Mouse (Mus musculus) midbrain, embryonic 12.5 days (tissue): Measurements from ENCODE around the gene Snrnp200. TPM values are rescaled to one million over a fixed set of nuclear protein-coding genes. Genes with fewer than 3 reads are reported as not detected.
"Not testable (repeated sequence)": the region's sequence is repeated elsewhere in the genome, so short reads cannot be mapped to it uniquely, and the experiment has no call there.

Experiments used
- ATAC-seq: fragments of 200-750 bp; cut with Nextera tagmentation; 2 replicates; pipeline ENCODE4 v1.8.0; 2017; ENCODE audit warnings: low read depth, moderate TSS enrichment, moderate library complexity; ENCODE audit not compliant: low FRiP score
- H3K27ac ChIP-seq: fragments of 300-500 bp; sonication (generic); replicated peaks from 2 replicates; pipeline ENCODE4 v1.5.1; 2016; ENCODE audit warnings: mild to moderate bottlenecking
- H3K27me3 ChIP-seq: fragments of 300-500 bp; sonication (generic); 2 replicates; pipeline ENCODE4 v1.6.1; 2016; ENCODE audit warnings: mild to moderate bottlenecking
- H3K36me3 ChIP-seq: fragments of 300-500 bp; sonication (generic); 2 replicates; pipeline ENCODE4 v1.6.1; 2016
- H3K4me1 ChIP-seq: fragments of 300-500 bp; sonication (generic); 2 replicates; pipeline ENCODE4 v1.6.1; 2016
- H3K4me2 ChIP-seq: fragments of 300-500 bp; sonication (generic); replicated peaks from 2 replicates; pipeline ENCODE4 v1.6.1; 2016; ENCODE audit warnings: mild to moderate bottlenecking, moderate library complexity
- H3K4me3 ChIP-seq: fragments of 300-500 bp; sonication (generic); 2 replicates; pipeline ENCODE4 v1.5.1; 2016; ENCODE audit warnings: mild to moderate bottlenecking
- H3K9ac ChIP-seq: fragments of 300-500 bp; sonication (generic); replicated peaks from 2 replicates; pipeline ENCODE4 v1.6.1; 2016; ENCODE audit warnings: mild to moderate bottlenecking, moderate library complexity
- H3K9me3 ChIP-seq: fragments of 300-500 bp; sonication (generic); 2 replicates; pipeline ENCODE4 v1.6.1; 2016; ENCODE audit warnings: mild to moderate bottlenecking
- WGBS: fragments of 180-500 bp; shearing (Covaris S2); methylation state at CpG from one replicate; pipeline ENCODE4 v1.1.7; 2016; 5-methylcytosine and 5-hydroxymethylcytosine counted together
- polyA plus RNA-seq: library from polyadenylated mRNA; unstranded; fragments of >200 nt; fragmentation: Nextera tagmentation; extraction: Ambion mirVana; gene quantifications from 2 replicates; pipeline ENCODE4 v1.2.1, GENCODE M21; 2016

Snrnp200 gene
- polyA plus RNA-seq = 94.6 and 99.6 TPM in 2 replicates

DNA sequence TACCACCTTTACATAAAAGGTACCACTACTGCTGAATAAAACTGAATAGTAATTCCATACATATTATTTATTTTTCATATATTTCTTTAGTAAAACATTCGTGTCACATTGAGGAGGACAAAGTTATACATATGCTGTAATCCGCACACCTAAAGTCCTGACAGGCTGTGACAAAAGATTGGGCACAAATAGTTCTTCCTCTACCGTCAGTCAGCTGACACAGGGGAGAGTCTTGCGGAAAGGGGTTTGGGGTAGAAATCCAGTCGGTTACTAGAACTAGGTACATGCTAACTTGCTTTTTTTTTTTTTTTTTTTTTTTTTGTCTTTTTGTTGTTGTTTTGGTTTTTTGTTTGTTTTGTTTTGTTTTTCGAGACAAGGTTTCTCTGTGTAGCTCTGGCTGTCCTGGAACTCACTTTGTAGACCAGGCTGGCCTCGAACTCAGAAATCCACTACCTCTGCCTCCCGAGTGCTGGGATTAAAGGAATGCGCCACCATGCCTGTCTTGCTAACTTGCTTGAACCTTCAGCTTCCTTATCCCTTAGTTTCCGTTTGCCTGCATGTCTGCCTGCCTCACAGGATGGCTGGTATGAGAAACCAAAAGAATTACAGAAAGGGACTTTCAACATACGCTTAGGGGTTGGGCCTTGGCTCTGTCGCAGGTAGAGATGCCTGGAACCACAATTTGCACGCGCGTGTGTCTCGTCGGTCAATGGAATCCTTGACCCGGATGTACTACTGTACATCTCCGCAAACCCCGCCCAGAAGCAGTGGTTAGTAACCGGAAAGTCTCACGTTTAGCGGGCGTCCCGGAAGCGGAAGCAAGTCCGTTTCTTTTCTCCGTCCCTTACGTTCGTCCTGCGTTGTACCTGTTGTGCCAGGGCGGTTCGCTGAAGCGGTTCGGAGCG, at the start of gene Snrnp200, which contains the start of gene 1810024B03Rik:
Snrnp200 (plus strand) TSS at position 840 of the 905 bp plus-strand sequence.
1810024B03Rik (minus strand) TSS at position 734 of the 905 bp plus-strand sequence.
- Histone ChIP-seq H3K9ac (peak within 1 kb of the TSS; percentile 79), H3K4me1 (peaks cover 15% of the 10 kb centered on the region), H3K36me3 (peaks cover 26% of the 10 kb centered on the region), H3K9me3 (no peaks in the 10 kb centered on the region), H3K27me3 (no peaks in the 10 kb centered on the region), H3K27ac (peak within 1 kb of the TSS; percentile 58), H3K4me2 (peak within 1 kb of the TSS; percentile 86), H3K4me3 (peak within 1 kb of the TSS; percentile 87)
- 11% methylated on average over 36 of the region's 36 CpGs for WGBS
- ATAC-seq = peak; percentile 97

DNA sequence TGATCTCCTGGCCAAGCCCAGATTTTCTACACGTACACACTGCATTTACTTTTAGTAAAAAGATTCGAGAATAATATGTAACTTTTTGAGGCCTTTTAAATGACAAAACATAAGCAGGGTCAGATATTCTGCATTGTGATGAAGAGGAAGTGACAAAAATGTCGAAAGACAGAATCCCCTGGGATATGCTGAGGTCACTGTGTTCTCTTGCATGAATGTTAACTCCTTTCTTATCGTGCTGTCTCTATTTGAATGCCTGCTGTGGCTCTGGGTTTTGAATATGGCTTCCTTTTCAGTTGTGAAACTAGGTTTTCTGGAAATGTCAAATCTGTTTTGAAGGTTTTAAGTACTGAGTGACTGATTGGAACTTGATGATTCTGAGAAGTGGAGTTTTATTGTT, 42.5 kb upstream of the Snrnp200 start:
- H3K4me1 ChIP-seq = no peaks in the 10 kb centered on the region
- H3K4me2 ChIP-seq = no peak overlapping the region
- H3K9me3 ChIP-seq = no peaks in the 10 kb centered on the region
- H3K4me3 ChIP-seq = no peak overlapping the region
- no peak overlapping the region for H3K27ac ChIP-seq
- no peak for ATAC-seq
- no peaks in the 10 kb centered on the region; the same call in 1 of the 2 replicates for H3K27me3 ChIP-seq
- H3K36me3 ChIP-seq = no peaks in the 10 kb centered on the region
- WGBS = 67% methylated on average over 4 of the region's 4 CpGs
- H3K9ac ChIP-seq = no peak overlapping the region

DNA sequence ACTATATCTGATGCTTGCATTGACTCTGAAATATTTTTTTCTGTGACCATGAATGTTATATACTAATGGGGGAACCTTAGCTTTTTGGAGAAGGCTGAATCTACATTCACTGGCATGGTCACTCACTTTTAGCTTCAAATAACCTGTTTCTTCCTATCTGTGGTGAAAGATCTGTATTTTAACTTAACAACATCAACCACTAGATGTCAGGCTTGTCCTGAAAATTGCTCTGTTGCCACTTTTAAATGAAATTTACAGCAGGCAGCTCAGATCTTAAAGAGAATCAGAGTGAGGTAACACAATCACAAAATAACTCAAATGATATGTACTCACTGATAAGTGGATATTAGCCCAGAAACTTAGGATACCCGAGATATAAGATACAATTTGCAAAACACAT, 41.9 kb upstream of the Snrnp200 start:
- not testable (repeated sequence) for H3K27me3 ChIP-seq, ATAC-seq, H3K9me3 ChIP-seq, H3K9ac ChIP-seq, H3K4me1 ChIP-seq, H3K36me3 ChIP-seq, H3K4me3 ChIP-seq, H3K4me2 ChIP-seq, H3K27ac ChIP-seq
- 17% methylated on average over 1 of the region's 1 CpGs for WGBS

DNA sequence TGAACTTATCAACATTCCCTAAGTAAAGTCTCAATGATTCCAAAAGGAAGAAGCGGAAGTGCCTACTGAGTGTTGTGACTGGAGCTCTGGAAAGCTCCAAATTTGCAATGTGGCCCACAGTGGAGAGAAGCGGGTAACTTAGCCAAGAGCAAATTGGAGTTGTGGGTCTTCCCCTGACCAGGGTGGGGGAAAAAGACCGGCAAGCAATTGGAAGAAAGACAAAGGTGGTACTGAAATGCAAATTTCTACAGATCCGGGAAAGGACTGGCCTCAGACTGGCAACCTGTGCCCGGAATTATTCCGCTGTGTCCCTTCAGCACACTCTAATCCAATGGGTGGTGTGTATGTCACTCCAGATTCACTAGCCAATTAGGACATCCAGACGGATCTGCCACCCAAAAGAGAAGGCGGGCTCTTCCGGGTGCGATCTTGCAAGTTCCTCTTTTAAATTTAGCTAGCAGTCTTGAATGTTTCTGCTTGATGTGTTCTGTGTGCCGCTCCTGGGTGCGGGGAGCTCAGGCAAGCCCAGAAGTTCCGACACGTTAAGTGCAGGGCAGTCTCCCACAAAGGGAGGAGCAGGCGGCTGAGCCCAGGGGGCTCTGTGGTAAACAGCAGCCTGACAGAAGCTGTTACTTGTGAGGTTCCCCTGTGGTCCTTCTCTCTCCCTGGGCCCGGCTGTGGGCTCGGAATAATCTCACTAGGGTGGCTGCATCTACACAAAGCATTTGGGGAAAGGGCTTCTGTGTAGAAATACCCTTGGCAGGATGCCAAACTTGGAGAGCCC, 25.4 kb upstream of the Snrnp200 start:
- H3K27ac ChIP-seq = peak overlapping the region; percentile 88
- peak; percentile 100 for ATAC-seq
- H3K36me3 ChIP-seq = no peaks in the 10 kb centered on the region
- no peaks in the 10 kb centered on the region for H3K9me3 ChIP-seq
- WGBS = 3% methylated on average over 17 of the region's 17 CpGs
- peak overlapping the region; percentile 76 for H3K9ac ChIP-seq
- H3K4me3 ChIP-seq = peak overlapping the region; percentile 58
- H3K4me1 ChIP-seq = peaks cover 8% of the 10 kb centered on the region; the same call in 1 of the 2 replicates
- H3K27me3 ChIP-seq = peaks cover 8% of the 10 kb centered on the region; the same call in 1 of the 2 replicates
- H3K4me2 ChIP-seq = peak overlapping the region; percentile 73

DNA sequence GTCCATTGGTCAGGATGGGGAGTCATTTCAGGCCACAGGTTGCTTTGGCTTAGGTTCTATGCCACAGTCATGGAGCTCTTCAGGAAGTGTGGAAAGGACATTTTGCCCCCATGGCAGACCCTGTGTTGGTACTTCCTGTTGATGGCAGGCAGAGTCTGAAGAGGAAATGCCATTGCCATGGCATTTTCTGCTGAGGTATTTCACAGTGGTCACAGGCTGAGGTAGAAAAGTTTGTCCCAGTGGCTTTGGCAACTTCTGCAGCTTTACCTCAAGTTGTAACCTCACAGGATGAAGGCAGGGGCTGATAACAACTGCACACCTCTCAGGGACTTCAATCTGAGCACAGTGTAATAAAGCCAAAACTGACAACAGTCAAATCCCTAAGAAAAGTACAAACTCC, 18.6 kb upstream of the Snrnp200 start:
- ATAC-seq = no peak

DNA sequence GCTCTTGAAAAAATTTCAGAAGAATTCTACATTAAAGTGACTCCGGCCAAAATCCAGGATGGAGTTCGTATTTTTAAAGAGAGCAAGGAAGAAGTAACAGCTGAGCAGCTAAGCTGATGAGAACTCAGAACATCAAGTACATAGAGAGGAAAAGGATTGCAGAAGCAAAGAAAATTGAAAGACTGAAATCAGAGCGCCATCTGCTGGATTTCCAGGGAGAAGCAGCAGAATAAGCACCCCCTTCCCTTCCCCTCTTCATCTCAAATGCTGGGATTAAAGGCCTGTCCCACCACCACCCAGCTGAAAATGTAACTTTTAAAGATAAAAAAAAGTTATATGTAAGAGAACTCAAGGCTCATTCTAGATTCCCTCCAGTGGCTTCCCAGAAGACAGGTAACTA, 3.3 kb upstream of the Snrnp200 start:
- no peak for ATAC-seq
- Histone ChIP-seq H3K9ac (no peak overlapping the region), H3K36me3 (peaks cover 13% of the 10 kb centered on the region), H3K27me3 (no peaks in the 10 kb centered on the region), H3K9me3 (no peaks in the 10 kb centered on the region), H3K4me1 (peaks cover 15% of the 10 kb centered on the region), H3K4me2 (no peak overlapping the region), H3K27ac (no peak overlapping the region), H3K4me3 (no peak overlapping the region)
- WGBS = 31% methylated on average over 3 of the region's 3 CpGs

More for the DNA sequence above, 18.6 kb upstream of the Snrnp200 start:
- peaks cover 7% of the 10 kb centered on the region; the same call in 1 of the 2 replicates for H3K27me3 ChIP-seq
- no peaks in the 10 kb centered on the region for H3K36me3 ChIP-seq
- H3K4me3 ChIP-seq = no peak overlapping the region
- H3K4me2 ChIP-seq = no peak overlapping the region
- no peaks in the 10 kb centered on the region for H3K4me1 ChIP-seq
- H3K9me3 ChIP-seq = no peaks in the 10 kb centered on the region
- H3K9ac ChIP-seq = no peak overlapping the region
- H3K27ac ChIP-seq = no peak overlapping the region

DNA sequence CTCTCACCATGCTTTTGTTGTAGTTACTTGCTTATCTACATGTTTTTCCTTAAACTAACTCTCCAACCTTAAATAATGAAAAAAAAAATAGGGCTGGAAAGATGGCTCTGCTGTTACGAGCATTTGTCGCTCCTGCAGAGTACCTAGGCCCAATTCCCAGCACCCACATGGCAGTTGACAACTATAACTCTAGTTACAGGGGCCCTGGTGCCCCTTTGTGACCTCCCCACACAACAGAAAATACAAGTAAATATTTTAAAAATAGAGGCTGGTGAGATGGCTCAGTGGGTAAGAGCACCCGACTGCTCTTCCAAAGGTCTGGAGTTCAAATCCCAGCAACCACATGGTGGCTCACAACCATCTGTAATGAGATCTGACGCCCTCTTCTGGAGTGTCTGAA, 2.2 kb upstream of the Snrnp200 start:
- not testable (repeated sequence) for H3K4me2 ChIP-seq, H3K4me3 ChIP-seq, H3K27ac ChIP-seq, ATAC-seq, H3K9me3 ChIP-seq, H3K9ac ChIP-seq, H3K27me3 ChIP-seq
- H3K4me1 ChIP-seq = peaks cover 15% of the 10 kb centered on the region
- 85% methylated on average over 4 of the region's 4 CpGs for WGBS
- peaks cover 20% of the 10 kb centered on the region for H3K36me3 ChIP-seq

DNA sequence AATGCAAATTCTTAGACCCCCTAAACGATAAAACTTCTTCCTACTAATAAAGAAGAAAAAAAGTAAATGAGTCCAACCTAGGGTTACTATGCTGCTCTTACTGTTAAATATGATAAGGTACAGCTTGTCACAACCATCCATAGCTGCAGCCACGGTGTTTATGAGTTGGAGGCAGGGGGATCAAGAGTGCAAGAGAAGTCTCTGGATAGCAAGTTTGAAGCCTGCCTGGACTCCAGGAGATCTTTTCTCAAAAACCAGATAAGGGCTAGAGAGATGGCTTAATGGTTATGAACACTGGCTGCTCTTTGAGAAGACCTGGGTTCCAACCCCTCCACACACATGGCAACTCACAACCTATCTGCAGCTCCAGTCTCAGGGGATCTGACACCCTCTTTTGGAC, 1.3 kb upstream of the Snrnp200 start:
- Histone ChIP-seq H3K4me1 (peaks cover 15% of the 10 kb centered on the region), H3K27ac (no peak overlapping the region), H3K9ac (no peak overlapping the region), H3K4me2 (no peak overlapping the region), H3K36me3 (peaks cover 24% of the 10 kb centered on the region), H3K27me3 (no peaks in the 10 kb centered on the region), H3K9me3 (no peaks in the 10 kb centered on the region), H3K4me3 (no peak overlapping the region)
- WGBS = 94% methylated on average over 2 of the region's 2 CpGs
- no peak for ATAC-seq

DNA sequence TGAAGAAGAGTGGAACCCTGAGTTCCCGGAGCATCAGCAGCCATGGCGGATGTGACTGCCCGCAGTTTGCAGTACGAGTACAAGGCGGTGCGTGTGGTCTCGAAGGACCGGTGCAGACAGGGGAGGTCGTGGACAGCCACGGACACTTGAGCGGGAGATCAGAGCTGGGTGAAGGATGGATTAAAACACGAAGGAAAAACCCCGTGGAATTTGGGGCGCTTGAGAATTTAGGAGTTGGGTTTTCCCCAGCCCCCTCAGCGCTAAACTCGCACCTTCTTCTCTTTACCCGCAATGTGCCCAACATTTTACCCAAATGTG, 225 bp downstream of the Snrnp200 start:
- 0% methylated on average over 17 of the region's 17 CpGs for WGBS
- peak overlapping the region; percentile 58; the same call in 1 of the 2 replicates for H3K27ac ChIP-seq
- H3K4me2 ChIP-seq = peak overlapping the region; percentile 86
- H3K9ac ChIP-seq = peak overlapping the region; percentile 79
- no peaks in the 10 kb centered on the region for H3K9me3 ChIP-seq
- peaks cover 31% of the 10 kb centered on the region for H3K36me3 ChIP-seq
- H3K4me3 ChIP-seq = peak overlapping the region; percentile 87
- peaks cover 15% of the 10 kb centered on the region for H3K4me1 ChIP-seq
- ATAC-seq = no peak
- no peaks in the 10 kb centered on the region for H3K27me3 ChIP-seq

DNA sequence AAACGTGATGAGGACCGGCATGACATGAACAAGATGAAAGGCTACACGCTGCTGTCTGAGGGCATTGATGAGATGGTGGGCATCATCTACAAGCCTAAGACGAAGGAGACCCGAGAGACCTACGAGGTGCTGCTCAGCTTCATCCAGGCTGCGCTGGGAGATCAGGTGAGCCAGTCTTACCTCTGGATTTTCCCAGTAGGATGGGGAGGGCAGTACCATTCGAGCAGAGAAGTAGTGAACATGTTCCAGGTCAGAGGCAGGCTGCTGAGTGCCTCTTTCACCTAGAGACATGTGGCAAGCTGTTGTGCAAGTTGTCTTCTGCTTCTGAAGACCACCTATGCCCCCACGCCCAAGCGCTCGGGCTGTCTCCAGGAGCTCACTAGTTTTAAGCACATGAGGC, 2.5 kb downstream of the Snrnp200 start:
- peaks cover 54% of the 10 kb centered on the region for H3K36me3 ChIP-seq

DNA sequence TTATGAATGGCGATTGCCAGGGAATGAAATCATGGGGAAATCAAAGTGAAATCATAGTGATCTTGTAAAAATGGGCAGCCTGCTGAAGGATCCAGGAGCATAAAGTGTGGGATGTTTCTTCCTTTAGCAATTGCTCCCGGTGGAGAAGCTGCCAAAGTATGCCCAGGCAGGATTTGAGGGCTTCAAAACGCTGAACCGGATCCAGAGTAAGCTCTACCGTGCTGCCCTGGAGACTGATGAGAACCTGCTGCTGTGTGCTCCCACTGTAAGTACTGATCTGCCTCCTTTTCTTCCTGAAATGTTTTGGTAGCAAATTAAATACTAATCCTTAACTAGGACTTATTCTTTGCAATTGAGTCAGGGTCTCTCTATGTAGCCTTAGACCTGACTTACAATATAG, 9.6 kb downstream of the Snrnp200 start:
- peaks cover 97% of the 10 kb centered on the region for H3K36me3 ChIP-seq
- H3K4me1 ChIP-seq = no peaks in the 10 kb centered on the region
- 94% methylated on average over 5 of the region's 5 CpGs for WGBS
- H3K27ac ChIP-seq = no peak overlapping the region
- H3K4me2 ChIP-seq = no peak overlapping the region
- no peak overlapping the region for H3K9ac ChIP-seq
- no peaks in the 10 kb centered on the region for H3K27me3 ChIP-seq
- ATAC-seq = no peak
- no peak overlapping the region for H3K4me3 ChIP-seq
- no peaks in the 10 kb centered on the region for H3K9me3 ChIP-seq

More for the DNA sequence above, 2.5 kb downstream of the Snrnp200 start:
- Histone ChIP-seq H3K9ac (no peak overlapping the region), H3K4me3 (no peak overlapping the region), H3K4me2 (no peak overlapping the region), H3K27ac (no peak overlapping the region), H3K27me3 (no peaks in the 10 kb centered on the region), H3K9me3 (no peaks in the 10 kb centered on the region), H3K4me1 (peaks cover 15% of the 10 kb centered on the region)
- 97% methylated on average over 11 of the region's 11 CpGs for WGBS
- ATAC-seq = no peak

DNA sequence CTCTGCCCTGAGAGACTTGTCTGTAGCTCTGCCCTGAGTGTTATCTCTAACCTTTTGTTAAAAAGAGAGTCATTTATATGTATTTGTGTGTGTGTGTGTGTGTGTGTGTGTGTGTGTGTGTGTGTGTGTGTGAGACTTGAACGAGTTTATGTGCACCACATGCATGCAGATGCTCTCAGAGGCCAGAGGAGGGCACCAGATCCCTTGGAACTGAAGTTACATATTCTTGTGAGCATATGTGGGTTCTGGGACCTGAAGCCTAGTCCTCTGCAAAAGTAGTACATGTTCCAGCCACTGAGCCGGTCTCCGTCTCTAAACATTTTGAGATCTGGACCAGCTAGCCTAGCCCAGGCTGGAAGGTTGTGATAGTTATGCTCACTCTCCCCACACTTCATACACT, 17.1 kb downstream of the Snrnp200 start:
- Histone ChIP-seq H3K4me2 (no peak overlapping the region), H3K4me1 (no peaks in the 10 kb centered on the region), H3K9me3 (peaks cover 5% of the 10 kb centered on the region; the same call in 1 of the 2 replicates), H3K9ac (no peak overlapping the region), H3K27me3 (no peaks in the 10 kb centered on the region), H3K4me3 (no peak overlapping the region), H3K27ac (no peak overlapping the region), H3K36me3 (peaks cover 95% of the 10 kb centered on the region)
- ATAC-seq = no peak
- WGBS = 99% methylated on average over 3 of the region's 3 CpGs
